Mouse (Mus musculus) embryonic facial prominence, embryonic 11.5 days (tissue): ENCODE results near the gene Rnase9. TPM values are rescaled to one million over a fixed set of nuclear protein-coding genes. Genes with fewer than 3 reads are reported as not detected.

Experiments
- ATAC-seq: fragments of 200-750 bp; cut with Nextera tagmentation; replicated peaks from 2 replicates; pipeline ENCODE4 v1.8.0; 2017; ENCODE audit warnings: low read depth; ENCODE audit not compliant: insufficient number of reproducible peaks, low FRiP score, low TSS enrichment
- DNase-seq: peaks from one replicate; pipeline ENCODE4 v3.0.0-alpha.2; 2015; ENCODE audit warnings: low spot score
- H3K27ac ChIP-seq: fragments of 300-500 bp; sonication (generic); replicated peaks from 2 replicates; pipeline ENCODE4 v1.5.1; 2014; ENCODE audit warnings: mild to moderate bottlenecking, low read depth, low read length, control low read depth
- H3K27me3 ChIP-seq: fragments of 300-500 bp; sonication (generic); 2 replicates; pipeline ENCODE4 v1.6.1; 2014; ENCODE audit warnings: mild to moderate bottlenecking, low read length, moderate library complexity, mixed read lengths; ENCODE audit not compliant: control insufficient read depth, insufficient read depth
- H3K36me3 ChIP-seq: fragments of 300-500 bp; sonication (generic); replicated peaks from 2 replicates; pipeline ENCODE4 v1.6.1; 2014; ENCODE audit warnings: low read depth, mild to moderate bottlenecking, low read length, moderate library complexity, mixed read lengths; ENCODE audit not compliant: control insufficient read depth, insufficient read depth
- H3K4me1 ChIP-seq: fragments of 300-500 bp; sonication (generic); 2 replicates; pipeline ENCODE4 v1.6.1; 2014; ENCODE audit warnings: low read length, mixed read lengths; ENCODE audit not compliant: control insufficient read depth, insufficient read depth
- H3K4me2 ChIP-seq: fragments of 300-500 bp; sonication (generic); 2 replicates; pipeline ENCODE4 v1.6.1; 2014; ENCODE audit warnings: low read depth, mild to moderate bottlenecking, control low read depth, low read length, moderate library complexity
- H3K4me3 ChIP-seq: fragments of 300-500 bp; sonication (generic); 2 replicates; pipeline ENCODE4 v1.5.1; 2014; ENCODE audit warnings: low read depth, low read length, control low read depth
- H3K9ac ChIP-seq: fragments of 300-500 bp; sonication (generic); replicated peaks from 2 replicates; pipeline ENCODE4 v1.6.1; 2014; ENCODE audit warnings: mild to moderate bottlenecking, control low read depth, low read length
- H3K9me3 ChIP-seq: fragments of 300-500 bp; sonication (generic); replicated peaks from 2 replicates; pipeline ENCODE4 v1.6.1; 2016; ENCODE audit warnings: mild to moderate bottlenecking, low read length, inconsistent platforms, mixed read lengths; ENCODE audit not compliant: control insufficient read depth
- WGBS: fragments of 180-500 bp; shearing (Covaris S2); extraction: QIAGEN DNeasy Blood & Tissue Kit; methylation state at CpG from one replicate; pipeline ENCODE4 v1.1.7; 2014; 5-methylcytosine and 5-hydroxymethylcytosine counted together
- polyA plus RNA-seq: library from polyadenylated mRNA; unstranded; fragments of >200 nt; fragmentation: Nextera tagmentation; extraction: Ambion mirVana; gene quantifications from 2 replicates; pipeline ENCODE4 v1.2.1, GENCODE M21; 2014

Gene Rnase9
- polyA plus RNA-seq, 1 experiment from 2014 or later, result not detected

- Histone ChIP-seq H3K4me2 (no peak overlapping the region), H3K9ac (no peak overlapping the region), H3K4me1 (peaks cover 2% of the 10 kb centered on the region; the same call in 1 of the 2 replicates), H3K27me3 (no peaks in the 10 kb centered on the region), H3K9me3 (no peaks in the 10 kb centered on the region), H3K4me3 (no peak overlapping the region), H3K27ac (no peak overlapping the region), H3K36me3 (no peaks in the 10 kb centered on the region)
- DNase-seq (no peak), ATAC-seq (no peak)
- 61% methylated on average over 2 of the region's 2 CpGs for WGBS
These were observed 43.4 kb upstream of the Rnase9 start for GRCm38 (mm10) chr14:51085086-51085485.

- DNase-seq, result peak; percentile 12
- peak overlapping the region; percentile 80 for H3K4me2 ChIP-seq
- H3K36me3 ChIP-seq, result no peaks in the 10 kb centered on the region
- H3K4me1 ChIP-seq, result peaks cover 2% of the 10 kb centered on the region; the same call in 1 of the 2 replicates
- no peaks in the 10 kb centered on the region for H3K27me3 ChIP-seq
- H3K9me3 ChIP-seq, result no peaks in the 10 kb centered on the region
- H3K9ac ChIP-seq, result 0 out of 2 replicates have a peak overlapping the region, but pooled peaks have one; percentile 18
- WGBS, result 12% methylated on average over 7 of the region's 7 CpGs
- ATAC-seq, result no peak
- peak overlapping the region; percentile 48 for H3K4me3 ChIP-seq
- H3K27ac ChIP-seq, result no peak overlapping the region
These were observed 42.1 kb upstream of the Rnase9 start for GRCm38 (mm10) chr14:51083805-51084204.

DNA sequence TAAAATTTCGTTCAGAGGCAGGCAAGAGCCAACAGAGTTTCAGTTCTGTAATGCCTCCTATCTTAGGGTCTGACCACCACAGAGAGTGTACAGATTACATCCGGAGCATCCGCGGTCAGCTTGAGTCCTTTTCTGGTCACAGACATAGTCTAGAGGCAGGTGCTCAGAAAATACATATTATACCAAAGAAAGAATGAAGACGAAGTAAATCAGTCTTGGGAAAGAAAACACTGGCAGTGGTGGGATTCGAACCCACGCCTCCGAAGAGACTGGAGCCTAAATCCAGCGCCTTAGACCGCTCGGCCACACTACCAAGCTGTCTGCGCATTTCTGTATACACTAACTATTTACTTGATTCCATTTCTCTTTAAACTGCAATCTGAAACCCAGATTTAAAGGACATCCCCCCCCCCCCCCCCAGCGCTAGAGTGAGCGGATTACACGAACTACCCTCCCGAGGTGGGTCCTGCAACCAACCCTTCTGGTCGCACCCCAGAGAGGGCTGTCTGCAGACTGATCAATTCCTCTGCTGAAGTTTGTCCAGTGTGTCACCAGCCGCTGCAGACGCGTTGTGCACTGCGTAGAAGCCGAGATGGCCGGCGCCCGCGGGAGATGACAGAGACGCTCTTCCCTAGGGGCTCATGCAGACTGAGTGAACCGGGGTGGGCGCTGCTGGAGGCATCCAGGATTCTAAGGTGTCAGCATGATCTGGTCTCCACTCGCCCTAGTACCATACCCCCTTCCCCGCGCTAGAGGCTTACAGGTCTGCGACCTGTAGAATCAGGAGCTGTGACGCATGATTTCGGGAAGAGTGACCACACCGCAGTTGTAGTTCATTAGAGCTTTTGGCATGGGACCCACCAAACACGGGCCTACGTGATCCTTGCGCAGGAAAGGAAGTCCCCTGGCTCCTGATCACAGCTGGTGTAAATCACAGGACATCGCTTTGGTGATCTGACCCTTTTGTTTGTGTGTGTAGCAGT lies 41.2 kb upstream of the Rnase9 start:
- Histone ChIP-seq H3K27ac (no peak overlapping the region), H3K4me1 (peaks cover 2% of the 10 kb centered on the region; the same call in 1 of the 2 replicates), H3K4me2 (peak overlapping the region; percentile 80), H3K27me3 (no peaks in the 10 kb centered on the region), H3K4me3 (peak overlapping the region; percentile 48), H3K36me3 (no peaks in the 10 kb centered on the region), H3K9me3 (no peaks in the 10 kb centered on the region), H3K9ac (peak overlapping the region; percentile 39)
- ATAC-seq (peak; percentile 84), DNase-seq (peak; percentile 78)
- WGBS, result 2% methylated on average over 40 of the region's 40 CpGs

DNA sequence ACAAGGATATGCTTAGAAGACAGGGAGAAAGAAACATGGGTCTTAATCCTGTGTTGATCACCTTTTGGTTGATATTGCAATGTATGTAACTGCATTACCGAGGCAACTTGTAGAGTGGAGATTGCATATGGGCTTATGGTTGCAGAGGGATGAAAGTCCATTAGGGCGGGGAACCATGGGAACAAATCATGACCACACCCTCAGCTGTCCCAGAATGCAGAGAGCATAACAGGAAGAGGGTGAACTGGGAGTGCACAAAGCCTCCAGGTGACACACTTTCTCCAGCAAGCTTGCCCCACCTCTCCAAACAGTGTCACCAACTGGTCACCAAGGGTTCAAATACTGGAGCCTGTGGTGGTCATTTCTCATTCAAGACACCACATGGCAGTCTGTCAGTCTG lies 39.4 kb upstream of the Rnase9 start:
- no peaks in the 10 kb centered on the region for H3K36me3 ChIP-seq
- H3K4me2 ChIP-seq, result no peak overlapping the region
- no peak overlapping the region for H3K4me3 ChIP-seq
- no peaks in the 10 kb centered on the region for H3K27me3 ChIP-seq
- no peak for DNase-seq
- no peaks in the 10 kb centered on the region for H3K9me3 ChIP-seq
- 89% methylated on average over 2 of the region's 2 CpGs for WGBS
- no peak overlapping the region for H3K27ac ChIP-seq
- H3K9ac ChIP-seq, result no peak overlapping the region
- no peak for ATAC-seq
- H3K4me1 ChIP-seq, result peaks cover 2% of the 10 kb centered on the region; the same call in 1 of the 2 replicates

- Histone ChIP-seq H3K36me3 (no peaks in the 10 kb centered on the region), H3K27ac (no peak overlapping the region), H3K4me1 (peaks cover 2% of the 10 kb centered on the region; the same call in 1 of the 2 replicates), H3K9ac (no peak overlapping the region), H3K4me2 (no peak overlapping the region), H3K27me3 (no peaks in the 10 kb centered on the region; the same call in 1 of the 2 replicates), H3K9me3 (no peaks in the 10 kb centered on the region), H3K4me3 (no peak overlapping the region)
- ATAC-seq (no peak), DNase-seq (no peak)
- 76% methylated on average over 1 of the region's 1 CpGs for WGBS
These were observed 37.5 kb upstream of the Rnase9 start for GRCm38 (mm10) chr14:51079180-51079579.

DNA sequence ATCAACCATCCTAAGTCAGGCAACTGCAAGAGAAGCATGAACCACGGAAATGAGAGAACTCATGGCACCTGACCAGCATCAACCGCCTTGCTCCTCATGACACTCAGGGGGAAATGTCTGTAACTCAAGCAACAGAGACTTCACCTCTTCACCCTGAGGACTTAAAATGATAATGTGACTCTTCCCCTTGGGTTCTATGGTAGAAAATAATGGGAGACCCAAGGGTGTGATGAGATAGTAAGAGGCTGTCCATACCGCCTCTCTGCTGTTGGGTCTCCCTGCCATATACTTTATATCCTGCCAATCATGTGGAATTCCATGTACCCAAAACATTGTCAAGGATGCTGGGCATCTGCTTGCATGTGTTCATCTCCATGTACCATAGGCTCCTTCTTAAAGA lies 32.7 kb upstream of the Rnase9 start, which contains the start of gene Olfr750:
Gene Olfr750 (minus strand): TSS at position 101 of the 400 bp plus-strand sequence.
- no peaks in the 10 kb centered on the region for H3K36me3 ChIP-seq
- no peak within 1 kb of the TSS for H3K27ac ChIP-seq
- DNase-seq (no peak), ATAC-seq (no peak)
- H3K4me3 ChIP-seq, result no peak within 1 kb of the TSS
- H3K9ac ChIP-seq, result no peak within 1 kb of the TSS
- H3K4me2 ChIP-seq, result no peak within 1 kb of the TSS
- no peaks in the 10 kb centered on the region for H3K9me3 ChIP-seq
- 85% methylated on average over 3 of the region's 3 CpGs for WGBS
- no peaks in the 10 kb centered on the region for H3K4me1 ChIP-seq
- H3K27me3 ChIP-seq, result no peaks in the 10 kb centered on the region; the same call in 1 of the 2 replicates

DNA sequence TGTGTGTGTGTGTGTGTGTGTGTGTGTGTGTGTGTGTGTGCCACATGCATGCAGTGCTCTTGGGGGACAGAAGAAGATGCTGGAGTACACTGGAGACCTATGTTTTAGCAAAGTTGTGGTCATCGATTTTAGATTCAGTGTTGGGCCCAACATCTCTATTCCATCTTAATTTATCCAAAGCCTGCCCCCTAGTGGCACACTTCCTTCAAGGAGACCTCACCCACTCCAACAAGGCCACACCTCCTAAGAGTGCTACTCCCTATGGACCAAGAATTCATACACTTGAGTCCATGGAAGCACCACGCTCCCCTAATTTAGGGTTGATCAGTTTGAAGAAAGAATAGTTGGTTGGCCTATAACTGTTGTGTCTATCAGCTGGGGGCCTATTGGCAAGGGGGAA lies 27.9 kb upstream of the Rnase9 start:
- no peak overlapping the region for H3K27ac ChIP-seq
- no peaks in the 10 kb centered on the region for H3K9me3 ChIP-seq
- no peak overlapping the region for H3K9ac ChIP-seq
- 95% methylated on average over 2 of the region's 2 CpGs for WGBS
- no peaks in the 10 kb centered on the region; the same call in 1 of the 2 replicates for H3K27me3 ChIP-seq
- no peak overlapping the region for H3K4me2 ChIP-seq
- H3K4me1 ChIP-seq, result no peaks in the 10 kb centered on the region
- no peak overlapping the region for H3K4me3 ChIP-seq
- H3K36me3 ChIP-seq, result no peaks in the 10 kb centered on the region
- ATAC-seq (no peak), DNase-seq (peak; percentile 36)

DNA sequence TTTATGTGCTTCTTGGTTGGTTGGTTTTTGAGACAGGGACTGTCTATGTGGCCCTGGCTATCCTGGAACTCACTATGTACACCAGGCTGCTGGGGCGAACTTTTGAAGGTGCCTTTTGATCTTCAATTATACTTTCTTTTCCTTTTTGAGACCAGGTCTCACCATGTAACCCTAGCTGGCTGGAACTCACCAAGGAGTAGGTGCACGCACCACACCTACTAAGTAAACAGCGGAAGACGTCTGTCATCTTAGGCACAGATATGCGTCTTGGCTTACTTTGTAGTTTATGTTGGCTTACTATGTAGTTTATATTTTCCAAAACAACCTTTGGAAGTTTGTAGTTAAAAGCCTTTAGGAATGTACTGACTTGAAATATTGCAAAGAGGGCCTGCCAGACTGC lies 27.3 kb upstream of the Rnase9 start:
- Histone ChIP-seq H3K4me3 (no peak overlapping the region), H3K9ac (no peak overlapping the region), H3K36me3 (no peaks in the 10 kb centered on the region), H3K9me3 (no peaks in the 10 kb centered on the region), H3K4me2 (no peak overlapping the region), H3K27me3 (no peaks in the 10 kb centered on the region), H3K4me1 (no peaks in the 10 kb centered on the region), H3K27ac (no peak overlapping the region)
- DNase-seq (no peak), ATAC-seq (no peak)
- WGBS, result 89% methylated on average over 5 of the region's 5 CpGs
